Mouse (Mus musculus) E14TG2a.4 (cell line): ENCODE data around the gene Lpin2.

ENCODE experiments used
- CTCF ChIP-seq: conservative IDR thresholded peaks from 2 replicates; pipeline ENCODE4 v1.5.1; 2014; ENCODE audit warnings: low read length
- POU5F1 ChIP-seq: IDR thresholded peaks from 2 replicates; pipeline ENCODE4 v1.6.1; 2014; ENCODE audit warnings: low read length, borderline replicate concordance

DNA sequence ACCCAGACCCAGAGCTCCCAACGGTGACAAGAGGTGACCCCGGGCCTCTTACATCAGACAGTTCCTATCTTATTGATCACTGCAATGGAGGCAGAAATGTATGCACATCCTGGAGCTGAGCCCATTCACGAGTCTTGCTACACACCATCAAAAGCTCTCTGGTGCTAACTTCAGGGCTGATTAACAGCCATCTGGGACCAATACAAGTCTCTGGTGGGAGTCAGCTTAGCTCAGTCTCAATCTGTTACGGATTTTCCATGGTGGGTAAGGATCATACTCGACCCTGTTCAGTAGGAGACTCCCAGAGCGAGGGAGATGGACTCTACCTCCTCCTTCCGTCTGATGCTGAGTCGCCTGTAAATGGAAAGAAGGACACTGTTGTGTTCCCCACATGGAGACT lies 22.6 kb upstream of the Lpin2 start:
- TF ChIP-seq CTCF (no peak), POU5F1 (no peak)
